Mouse (Mus musculus) kidney, adult 9 months (tissue): Measurements from ENCODE around the gene Appl1.

Experiments used
- DNase-seq: peaks from one replicate; pipeline ENCODE4 v3.0.0; 2022

Appl1 gene

DNA sequence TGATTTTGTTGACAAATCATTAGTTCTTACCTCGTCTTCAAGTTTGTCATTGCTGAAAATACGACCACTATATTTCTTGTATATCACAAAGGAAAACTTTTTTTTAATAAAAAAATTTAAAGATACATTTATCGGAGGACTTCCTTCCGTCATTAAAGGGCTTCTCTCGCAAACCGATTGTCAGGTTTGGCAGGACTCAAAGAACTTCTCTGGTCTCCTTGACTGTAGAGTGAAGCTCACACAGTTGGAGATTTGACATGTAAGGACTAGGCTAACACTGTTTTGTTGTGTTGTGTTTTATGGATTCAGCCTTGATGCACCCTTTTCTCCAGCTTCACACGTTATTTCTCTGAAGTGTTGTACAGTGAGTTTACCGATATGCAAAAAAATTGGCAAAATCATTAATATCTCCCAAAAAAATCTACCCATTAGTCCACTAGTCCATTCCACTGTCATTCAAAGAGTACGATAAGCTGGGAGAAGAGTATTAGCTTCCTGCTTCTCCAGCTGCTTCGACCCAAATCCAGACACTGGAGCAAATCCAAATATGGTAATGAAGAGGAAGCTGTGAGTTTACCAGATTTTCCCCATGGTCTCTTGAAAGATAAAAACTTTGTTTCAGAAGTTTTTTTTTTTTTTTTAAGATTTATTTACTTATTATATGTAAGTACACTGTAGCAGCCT is at the start of gene Appl1:
Gene Appl1, minus strand, starts transcription at position 127 of the 684 bp plus-strand sequence.
- DNase-seq = no peak

DNA sequence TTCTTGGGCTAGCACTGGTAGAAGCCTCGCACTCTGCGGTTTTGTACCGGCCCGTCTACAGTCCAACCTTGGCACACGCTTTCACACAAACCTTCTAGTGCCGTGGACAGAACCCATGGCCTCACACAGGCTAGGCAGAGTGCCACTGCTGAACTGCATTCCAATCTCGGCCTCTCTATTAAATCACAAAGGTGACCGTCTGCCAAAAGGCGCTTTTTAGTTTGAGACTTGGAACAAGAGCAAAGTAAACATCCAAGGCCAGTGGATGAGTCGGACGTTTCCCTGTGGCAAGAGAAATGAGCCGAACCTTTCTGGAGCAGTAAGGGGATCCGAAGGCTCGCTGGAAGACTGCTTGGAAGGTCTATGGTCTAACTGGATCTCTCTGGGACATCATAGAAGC is 48.8 kb upstream of the Appl1 start:
- DNase-seq = peak; percentile 43

DNA sequence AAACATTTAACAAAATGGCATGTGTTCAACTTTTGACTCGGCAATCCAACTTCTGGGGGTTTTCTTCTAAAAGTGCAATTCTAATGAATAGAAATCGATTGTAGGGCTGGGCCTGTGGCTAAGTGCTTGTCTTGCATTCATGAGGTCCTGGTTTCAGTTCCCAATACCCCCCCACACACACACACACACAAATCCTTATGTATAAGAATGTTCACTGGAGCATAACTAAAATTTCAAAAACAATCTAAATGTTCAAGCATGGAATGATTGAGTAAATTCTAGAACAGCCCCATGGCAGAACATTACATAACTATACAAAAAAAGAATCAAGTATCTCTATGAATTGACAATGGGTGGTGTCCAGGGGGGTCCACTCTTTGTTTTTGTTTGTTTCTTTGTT is 46.9 kb upstream of the Appl1 start:
- no peak for DNase-seq

DNA sequence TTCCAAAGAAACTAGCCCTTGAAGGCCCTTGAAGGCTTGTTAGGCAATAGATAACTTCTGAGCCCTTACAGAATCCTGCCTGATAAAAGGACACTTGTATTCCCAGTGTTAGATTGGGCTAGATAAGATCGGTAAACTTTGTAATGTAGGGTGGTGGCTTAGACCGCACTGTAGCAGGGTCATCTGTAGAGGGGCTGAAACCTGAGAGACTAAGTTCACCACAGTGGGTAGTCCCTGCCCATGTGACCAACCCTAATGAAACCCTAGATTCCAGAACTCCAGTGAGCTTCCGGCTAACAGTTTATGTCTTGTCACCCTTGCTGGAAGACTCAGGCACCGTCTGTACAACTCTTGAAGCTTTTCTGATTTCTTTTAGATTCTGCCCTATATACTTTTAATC is 42.6 kb upstream of the Appl1 start:
- DNase-seq = no peak

DNA sequence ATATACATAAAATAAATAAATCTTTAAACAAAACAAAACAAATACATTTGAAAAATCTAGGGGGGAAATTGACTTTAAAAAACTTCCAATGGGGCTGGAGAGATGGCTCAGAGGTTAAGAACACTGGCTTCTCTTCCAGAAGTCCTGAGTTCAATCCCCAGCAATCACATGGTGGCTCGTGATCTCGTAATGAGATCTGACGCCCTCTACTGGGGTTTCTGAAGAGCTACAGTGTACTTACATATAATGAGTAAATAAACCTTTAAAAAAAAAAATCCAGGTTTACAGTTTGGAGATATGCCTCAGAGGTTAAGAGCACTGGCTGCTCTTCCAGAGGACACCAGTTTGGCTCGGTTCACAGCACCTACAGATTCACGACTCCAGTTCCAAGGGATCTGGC is 40.5 kb upstream of the Appl1 start:
- DNase-seq = no peak

DNA sequence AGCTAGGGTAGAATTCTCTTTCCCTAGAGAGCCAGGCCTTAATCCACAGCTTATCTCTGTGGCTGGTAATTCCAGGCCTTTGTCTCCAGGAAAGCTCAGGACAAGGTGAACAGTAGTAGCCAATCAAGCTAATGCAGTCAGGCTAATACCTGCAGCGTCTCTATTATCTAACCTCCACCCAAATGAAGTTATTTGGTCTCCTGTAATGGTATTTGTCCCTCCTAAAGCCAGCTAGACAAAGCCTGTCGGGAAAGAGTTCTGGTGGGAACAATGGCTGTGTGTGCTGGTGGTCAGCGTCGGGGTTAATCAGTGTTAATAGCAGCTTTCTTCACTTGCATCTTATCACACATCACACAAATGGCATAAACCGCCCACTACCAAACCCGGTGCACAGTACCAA is 34.9 kb upstream of the Appl1 start:
- DNase-seq = no peak

DNA sequence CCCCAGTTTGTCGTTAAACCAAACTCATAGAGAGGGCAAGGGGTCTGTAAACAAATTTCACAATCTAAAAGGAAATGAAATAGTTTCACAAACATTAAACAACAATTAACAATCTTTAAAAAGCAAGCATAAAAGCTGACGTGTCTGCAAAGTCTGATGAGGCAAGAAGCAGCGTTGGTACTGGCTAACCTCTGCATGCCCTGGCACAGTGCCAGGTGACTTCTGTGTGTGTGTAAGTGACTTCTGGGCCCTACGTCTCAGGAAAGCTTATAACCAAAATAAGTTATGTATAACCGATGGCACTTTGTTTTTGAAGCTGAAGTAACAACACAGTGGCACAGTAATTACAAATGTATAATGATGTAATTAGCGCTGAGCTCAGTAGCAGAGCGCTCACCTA is 33.9 kb upstream of the Appl1 start:
- no peak for DNase-seq

DNA sequence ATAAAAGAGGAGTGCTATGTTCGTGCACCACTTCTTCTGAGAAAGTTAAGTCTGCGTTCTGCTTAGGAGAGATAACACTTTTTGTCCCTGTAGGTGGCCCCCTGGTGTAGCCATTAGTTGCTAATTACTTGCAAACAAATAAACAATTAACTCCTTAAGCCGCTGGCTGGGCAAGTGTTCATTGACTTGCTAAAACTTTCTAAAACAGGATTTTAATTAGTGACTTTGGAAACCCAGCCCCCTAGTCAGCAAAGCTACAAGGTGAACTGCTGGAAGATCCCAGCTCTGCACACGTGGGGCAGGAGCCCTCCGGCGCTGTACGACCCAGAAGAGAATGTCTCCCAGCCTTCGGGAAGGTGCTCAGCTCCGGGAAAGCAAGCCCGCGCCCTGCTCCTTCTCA is 29.4 kb upstream of the Appl1 start:
- peak; percentile 69 for DNase-seq

DNA sequence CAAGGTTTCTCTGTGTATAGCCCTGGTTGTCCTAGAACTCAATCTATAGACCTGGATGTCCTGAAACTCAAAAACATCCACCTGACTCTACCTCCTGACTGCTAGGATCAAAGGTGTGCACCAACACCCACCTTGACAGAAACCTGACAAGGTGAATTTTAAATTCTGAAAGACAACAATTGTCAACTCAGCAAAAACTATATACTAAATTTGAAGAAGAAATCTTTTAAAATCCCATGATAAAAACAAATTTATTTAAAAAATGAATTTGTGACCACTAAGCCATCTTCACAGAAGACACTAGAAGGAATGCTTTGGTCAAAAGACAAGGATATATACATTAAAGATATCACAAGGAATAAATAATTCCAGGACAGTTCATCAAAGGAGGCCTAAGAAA is 25.2 kb upstream of the Appl1 start:
- DNase-seq = no peak

DNA sequence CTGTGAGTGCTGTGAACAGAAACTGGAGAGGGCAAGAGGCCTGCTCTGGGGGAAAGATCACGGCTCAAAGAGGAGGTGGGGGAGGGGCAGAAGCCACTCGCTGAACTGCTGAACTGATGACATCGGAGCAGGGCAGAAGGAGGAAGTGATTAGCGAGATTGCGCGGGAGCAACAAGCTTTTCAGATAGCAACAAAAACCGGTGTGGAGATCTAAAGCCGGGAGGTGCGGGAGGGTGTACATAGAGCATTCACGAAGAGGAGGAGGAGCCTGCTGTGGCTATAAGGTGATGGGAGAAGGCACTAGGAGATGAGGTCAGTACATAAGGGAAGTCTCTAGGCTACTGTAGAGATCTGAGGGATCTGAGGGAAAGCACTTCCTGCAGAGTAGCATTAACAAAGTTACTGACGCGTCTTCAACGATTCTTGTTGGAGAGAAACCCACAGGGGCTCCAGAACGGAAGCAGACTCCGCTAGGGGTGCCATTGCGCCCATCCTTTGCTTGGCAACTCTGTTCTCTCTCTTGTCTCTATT is 23.2 kb upstream of the Appl1 start, which contains the start of gene Hesx1:
Gene Hesx1, plus strand, starts transcription at position 206 of the 531 bp plus-strand sequence.
- DNase-seq = peak; percentile 50

DNA sequence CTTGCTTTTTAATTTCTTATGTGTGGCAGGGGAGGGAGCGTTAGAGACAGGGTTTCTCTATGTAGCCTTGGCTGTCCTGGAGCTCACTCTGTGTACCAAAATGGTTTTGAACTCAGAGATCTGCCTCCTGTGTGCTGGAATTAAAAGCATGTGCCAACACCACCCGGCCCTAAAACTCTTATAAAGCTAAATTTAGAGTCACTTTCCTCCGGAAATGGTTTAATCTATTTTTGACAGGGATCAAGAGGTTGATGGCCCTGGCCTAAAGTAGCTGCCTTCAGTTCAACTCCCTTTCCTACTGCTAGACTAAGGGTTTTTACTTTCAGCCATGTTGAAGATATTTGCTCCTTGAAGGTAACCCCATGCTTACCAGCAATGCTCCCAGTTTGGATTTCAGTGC is 22.4 kb upstream of the Appl1 start:
- DNase-seq = no peak

DNA sequence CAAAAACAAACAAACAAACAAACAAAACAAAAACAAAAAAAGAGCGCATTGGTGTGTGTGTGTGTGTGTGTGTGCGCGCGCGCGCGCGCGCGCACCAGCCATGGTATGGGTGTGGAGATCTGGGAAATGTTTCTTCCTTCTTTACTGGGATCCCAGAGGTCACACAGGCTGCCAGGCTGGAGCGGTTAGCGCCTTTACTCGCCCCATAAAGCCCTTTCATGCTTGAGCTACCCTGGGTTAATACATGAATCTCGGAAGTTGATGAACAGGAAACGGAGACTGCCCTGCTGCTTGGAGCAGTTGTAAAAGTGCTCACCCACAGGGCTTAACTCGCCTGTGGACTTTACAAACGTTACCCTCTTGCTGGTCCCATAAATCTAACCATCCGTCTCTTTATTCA is 20.6 kb upstream of the Appl1 start:
- no peak for DNase-seq

DNA sequence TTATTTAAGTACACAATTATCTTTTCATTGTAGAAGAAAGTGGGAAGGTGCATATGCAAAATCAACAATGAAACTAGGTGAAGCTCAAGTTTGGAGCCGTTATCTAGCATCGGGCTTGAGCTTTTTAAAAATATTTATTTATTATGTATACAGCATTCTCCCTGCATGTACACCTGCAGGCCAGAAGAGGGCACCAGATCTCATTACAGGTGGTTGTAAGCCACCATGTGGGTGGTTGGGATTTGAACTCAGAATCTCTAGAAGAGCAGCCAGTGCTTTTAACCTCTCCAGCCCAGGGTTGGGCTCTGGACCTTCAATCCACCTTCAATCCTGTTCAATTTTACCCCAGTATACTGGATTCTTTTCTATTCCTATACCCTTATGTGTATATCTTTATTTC is 17.7 kb upstream of the Appl1 start:
- no peak for DNase-seq

DNA sequence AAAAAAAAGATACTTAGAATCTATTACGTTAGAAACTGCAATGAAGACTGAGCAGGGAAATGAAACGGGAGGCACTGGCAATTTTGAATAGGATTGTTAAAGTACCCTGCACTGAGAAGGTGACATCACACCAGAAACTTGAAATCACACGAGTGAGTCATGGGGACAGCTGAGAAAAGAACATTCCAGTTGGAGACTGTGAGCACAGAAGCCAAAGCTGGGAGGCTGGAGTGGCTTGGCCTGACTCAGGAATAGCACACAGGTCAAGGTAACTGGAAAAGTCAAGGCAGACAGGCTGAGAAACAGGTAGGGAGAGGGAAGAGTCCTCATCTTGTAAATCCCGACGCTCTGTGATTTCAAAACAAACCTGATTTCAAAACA is 11.1 kb upstream of the Appl1 start:
- no peak for DNase-seq

DNA sequence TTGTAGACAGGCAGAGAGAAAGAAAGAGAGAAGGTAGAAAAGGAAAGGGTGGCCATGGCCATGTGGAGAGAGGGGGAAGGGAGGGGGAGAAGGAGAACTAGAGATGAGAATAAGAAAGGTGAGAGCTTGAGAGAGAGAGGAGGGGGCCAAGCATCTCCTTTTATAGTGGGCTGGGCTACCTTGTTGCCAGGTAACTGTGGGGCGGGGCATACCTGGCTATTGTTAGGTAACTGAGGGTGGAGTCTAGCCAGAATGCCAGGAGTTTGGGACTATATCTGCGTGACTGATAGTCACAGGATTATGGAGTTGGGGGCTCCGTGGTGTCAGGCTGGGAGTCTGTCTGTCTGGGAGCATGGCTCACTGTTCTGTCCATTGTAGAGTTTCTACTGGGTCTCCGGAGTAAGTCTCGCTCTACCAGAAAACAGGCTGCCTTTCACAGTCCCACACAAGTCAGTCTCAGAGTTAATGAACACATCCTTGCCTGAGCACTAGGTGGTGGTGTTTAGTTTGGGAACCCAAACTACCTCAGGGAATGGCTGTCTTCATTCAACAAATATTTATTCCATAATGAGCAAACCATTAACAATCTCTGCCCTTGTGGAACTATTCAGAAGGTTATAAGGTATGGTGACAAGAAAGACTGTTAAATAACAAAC is 10.6 kb upstream of the Appl1 start:
- peak; percentile 47 for DNase-seq

DNA sequence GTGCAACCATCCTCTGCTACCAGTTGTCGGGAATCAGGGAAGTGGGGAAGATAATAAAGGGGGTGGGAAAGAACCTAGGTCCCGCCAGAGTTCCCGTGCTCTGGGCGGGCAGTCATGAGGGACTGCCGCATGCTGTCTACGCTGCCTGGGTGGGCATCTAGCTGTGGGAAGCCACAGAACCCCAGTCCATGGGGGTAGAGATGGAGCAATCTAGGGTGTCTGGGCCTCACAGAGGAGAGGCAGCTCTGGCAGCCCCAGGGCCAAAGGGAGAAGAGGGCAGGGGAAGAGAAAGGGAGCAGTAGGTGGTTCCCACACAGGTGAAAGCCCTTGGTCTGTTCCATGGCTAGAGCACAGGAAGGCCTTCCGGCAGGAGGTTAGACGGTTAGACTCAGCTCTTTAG is 10.0 kb upstream of the Appl1 start:
- DNase-seq = no peak

DNA sequence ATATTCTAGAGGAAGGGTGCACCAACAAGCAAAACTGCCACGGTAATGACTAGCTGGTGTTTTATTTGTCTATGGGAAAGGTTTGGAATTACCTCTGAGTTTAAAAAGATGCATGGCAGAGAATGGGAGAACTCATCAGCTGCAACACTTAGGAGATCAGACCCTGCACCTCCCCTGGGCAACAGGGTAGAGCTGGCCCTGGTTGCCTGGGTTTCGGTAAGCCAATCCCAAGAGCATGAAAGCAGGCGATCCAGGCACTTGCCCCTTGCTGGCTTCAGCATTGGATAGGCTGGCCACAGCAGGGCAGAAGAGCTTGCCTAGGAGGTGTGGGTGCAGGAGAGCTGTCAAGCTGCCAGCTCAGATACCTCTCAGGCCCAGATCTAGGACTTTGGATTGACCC is 8.8 kb upstream of the Appl1 start:
- no peak for DNase-seq

DNA sequence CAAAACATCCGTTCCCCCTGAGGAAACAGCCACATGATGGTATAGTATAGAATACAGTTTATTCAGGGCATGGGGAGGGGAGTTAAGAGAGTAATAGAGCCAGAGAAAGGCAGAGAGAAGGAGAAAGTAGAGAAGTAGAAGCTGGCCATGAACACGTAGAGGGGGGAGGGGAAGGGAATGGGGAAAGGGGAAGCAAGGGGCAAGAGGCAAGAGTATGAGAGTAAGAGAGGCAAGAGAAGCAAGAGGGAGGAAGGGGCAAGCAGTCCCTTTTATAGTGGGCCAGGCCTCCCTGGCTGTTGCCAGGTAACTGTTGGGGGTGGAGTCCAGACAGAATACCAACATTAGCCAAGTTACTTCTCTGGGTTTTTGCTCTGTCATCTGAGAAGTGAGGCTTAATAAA is 6.5 kb upstream of the Appl1 start:
- no peak for DNase-seq

DNA sequence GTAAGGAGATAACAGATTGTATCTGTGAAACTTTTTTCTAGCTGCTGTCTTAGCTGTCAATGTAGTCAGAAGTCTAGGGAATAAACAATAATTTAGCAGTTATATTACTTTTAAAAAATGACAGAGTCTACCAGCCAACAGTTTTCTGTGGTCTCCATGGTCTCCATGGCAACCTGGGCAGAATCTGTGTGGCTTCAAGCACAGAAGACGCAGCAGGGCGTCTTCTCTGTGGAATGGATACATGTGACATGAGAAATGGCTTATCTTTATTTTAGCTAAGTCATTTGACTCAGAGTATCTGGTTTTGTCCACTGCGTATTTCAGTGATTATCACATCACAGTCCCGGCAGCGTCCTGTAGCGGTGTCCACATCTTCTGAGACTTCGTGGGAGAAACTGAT is 5.2 kb upstream of the Appl1 start:
- DNase-seq = no peak

DNA sequence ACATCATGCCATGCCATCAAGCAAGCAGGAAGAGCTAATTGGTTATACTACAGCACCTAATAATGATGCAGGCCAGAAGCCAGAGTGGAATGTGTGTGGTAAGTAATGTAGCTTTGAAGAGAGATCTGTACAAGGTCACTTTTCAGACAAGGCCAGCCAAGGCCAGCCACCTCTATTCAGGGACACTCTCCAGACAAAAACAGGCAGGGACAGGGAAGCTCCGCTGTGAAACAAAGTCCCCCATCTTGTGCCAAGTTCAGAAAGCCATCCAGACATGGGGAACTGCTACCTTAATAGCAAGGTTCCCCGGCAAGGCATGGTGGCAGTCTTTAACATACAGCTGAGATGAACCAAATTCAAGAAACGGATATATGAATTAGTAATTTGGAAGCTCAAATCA is 4.5 kb upstream of the Appl1 start:
- no peak for DNase-seq

DNA sequence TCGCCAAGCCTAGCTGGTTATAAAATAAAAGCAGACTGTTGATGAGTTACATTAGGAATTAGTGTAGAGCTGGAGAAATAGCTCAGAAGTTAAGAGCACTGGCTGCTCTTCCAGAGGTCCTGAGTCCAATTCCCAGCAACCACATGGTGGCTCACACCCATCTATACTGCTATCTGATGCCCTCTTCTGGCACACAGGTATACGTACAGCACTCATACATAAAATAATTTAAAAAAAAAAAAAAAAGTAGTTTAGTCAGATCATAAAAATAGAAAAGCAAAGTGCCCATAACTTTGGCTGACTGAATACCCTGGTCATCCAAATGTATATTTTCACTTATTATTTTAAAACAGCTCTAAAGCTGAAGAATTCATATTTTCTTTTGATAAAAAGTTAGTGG is 2.1 kb upstream of the Appl1 start:
- DNase-seq = no peak

DNA sequence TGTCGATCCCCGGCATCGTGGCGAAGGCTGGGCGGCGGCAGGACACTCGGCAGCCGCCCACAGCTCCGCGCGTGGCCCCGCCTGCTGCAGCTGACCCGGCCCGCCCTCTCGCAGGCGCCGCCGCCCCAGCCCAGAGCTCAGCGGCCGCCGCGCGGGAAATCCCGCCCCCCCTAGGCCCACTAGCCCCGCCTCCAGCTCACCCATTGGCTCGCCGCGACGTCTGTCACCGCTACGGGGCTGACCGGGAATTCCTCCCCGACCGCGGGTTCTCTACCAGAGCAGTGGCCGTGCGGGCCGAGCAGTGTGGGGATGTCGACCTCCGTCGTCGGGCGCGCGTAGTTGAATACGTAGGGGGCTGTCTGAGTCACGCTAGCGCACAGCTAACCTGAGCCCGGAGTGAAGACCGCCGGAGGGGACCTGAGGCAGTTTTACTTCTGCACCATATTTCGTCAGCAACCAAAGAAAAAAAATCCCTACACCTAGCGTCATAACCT is 546 bp downstream of the Appl1 start:
- peak; percentile 94 for DNase-seq

DNA sequence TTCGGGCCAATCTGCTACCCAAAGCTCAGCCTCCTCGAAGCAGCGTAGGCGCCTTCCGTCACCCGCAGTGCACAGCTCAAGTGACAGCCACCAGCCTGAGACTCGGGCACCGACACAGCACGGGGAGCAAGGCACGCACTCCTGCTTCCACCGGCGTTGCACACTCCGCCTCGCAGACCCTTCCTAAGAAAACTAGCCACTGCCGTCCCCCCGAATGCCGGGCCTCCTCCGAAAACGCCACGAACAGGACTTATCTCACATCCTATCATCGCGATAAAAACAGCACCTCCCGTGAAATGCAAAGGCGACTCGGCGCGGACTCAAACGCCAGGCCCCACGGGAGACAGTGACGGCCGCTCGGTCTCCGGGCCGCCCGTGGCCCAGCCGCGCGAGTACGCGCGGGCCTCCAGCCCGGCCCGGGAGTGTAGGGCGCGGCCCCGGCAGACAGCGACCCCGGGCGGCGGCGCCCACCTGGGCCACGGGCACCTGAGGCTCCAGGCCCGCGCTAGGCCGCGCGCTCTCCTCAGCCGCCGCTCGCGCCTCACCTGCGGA is 1.1 kb downstream of the Appl1 start:
- DNase-seq = no peak

DNA sequence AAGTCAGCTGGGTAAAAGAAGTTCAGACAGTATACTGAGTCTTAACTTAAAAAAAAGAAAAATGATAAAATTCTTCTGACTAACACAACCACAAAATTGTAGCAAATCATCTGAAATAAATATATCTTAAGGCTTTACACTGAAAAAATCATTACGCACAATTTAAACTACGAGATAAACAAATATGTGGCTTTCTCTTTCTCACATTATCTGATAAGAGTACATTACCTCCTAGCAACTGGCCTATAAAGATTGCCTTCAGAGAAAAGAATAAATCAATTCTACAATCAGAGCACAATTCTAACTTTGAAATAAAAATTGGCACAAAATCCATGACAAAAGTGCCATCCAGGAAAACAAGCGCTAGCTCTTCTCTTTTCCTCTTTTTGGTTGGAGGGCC is 1.9 kb downstream of the Appl1 start:
- no peak for DNase-seq
